ENCODE assay signal across 19 mouse cellular contexts in genomic region chr10:125288560-125288959, GRCm38 (mm10).
DNase-seq lines count a peak whose midpoint lies in the region; ATAC-seq and TF ChIP-seq lines count a peak whose summit lies in the region.
"Had no signal": no experiment of that assay in that cellular context is flagged by ENCODE, and none has a peak within 500 bp of the region (broad histone marks: within the 10 kb centered on the region; RNA-seq: fewer than 3 reads in every experiment).

No protein-coding gene starts in this region.

- ATAC-seq in forebrain, embryonic 11.5 days (replicated peaks; ENCODE audit: low FRiP score) = peak; percentile 68
- no peak for ATAC-seq in forebrain, postnatal 0 days
- peak; percentile 54; the same call in 1 of the 2 replicates for ATAC-seq in midbrain, embryonic 11.5 days (ENCODE audit: low FRiP score)
- ATAC-seq in midbrain, embryonic 14.5 days (ENCODE audit: low FRiP score, low TSS enrichment) = no peak

- no peak overlapping the region for H3K4me3 ChIP-seq in forebrain, embryonic 11.5 days (ENCODE audit: low read depth, low read length)
- no peak overlapping the region for H3K4me3 ChIP-seq in forebrain, postnatal 0 days (ENCODE audit: low read depth, low read length)
- H3K4me3 ChIP-seq in midbrain, embryonic 11.5 days (ENCODE audit: low read depth, low read length) = no peak overlapping the region
- no peak overlapping the region for H3K4me3 ChIP-seq in midbrain, embryonic 14.5 days (replicated peaks; ENCODE audit: low read depth, low read length)
- H3K4me3 ChIP-seq: embryonic facial prominence, embryonic 12.5 days; erythroblast, embryonic 14.5 days; heart, embryonic 10.5 days had no signal

- DNase-seq in forebrain, embryonic 11.5 days (ENCODE audit: low spot score) = no peak
- no peak for DNase-seq in forebrain, postnatal 0 days
- no peak for DNase-seq in midbrain, embryonic 11.5 days (ENCODE audit: low spot score, missing footprints)
- no peak for DNase-seq in midbrain, embryonic 14.5 days
- DNase-seq in brain, embryonic 14.5 days (ENCODE audit: low read depth) = peak; percentile 58
- peak; percentile 14 for DNase-seq in mesoderm, embryonic 11.5 days (ENCODE audit: low read depth, low spot score)
- DNase-seq in frontal cortex, postnatal 10 days (ENCODE audit: low spot score in 2 of 2) = no peak
- DNase-seq in gastrocnemius, adult 8-10 months (ENCODE audit: low spot score in 2 of 2) = no peak
- DNase-seq: adrenal gland, postnatal 14 days; kidney, adult 8-10 months; kidney, postnatal 14 days; lung, adult 18-20 months; lung, postnatal 14 days; thymus, adult 2 months had no signal

- H3K9ac ChIP-seq in forebrain, embryonic 11.5 days (ENCODE audit: low read length) = no peak overlapping the region
- no peak overlapping the region for H3K9ac ChIP-seq in forebrain, postnatal 0 days
- H3K9ac ChIP-seq in midbrain, embryonic 11.5 days (ENCODE audit: low read length) = no peak overlapping the region
- no peak overlapping the region for H3K9ac ChIP-seq in midbrain, embryonic 14.5 days (replicated peaks; ENCODE audit: low read length)
- H3K9ac ChIP-seq: embryonic facial prominence, embryonic 12.5 days had no signal

- H3K9me3 ChIP-seq in forebrain, embryonic 11.5 days (ENCODE audit: control insufficient read depth, low read length) = no peaks in the 10 kb centered on the region
- no peaks in the 10 kb centered on the region for H3K9me3 ChIP-seq in forebrain, postnatal 0 days (ENCODE audit: low read length)
- no peaks in the 10 kb centered on the region for H3K9me3 ChIP-seq in midbrain, embryonic 11.5 days (ENCODE audit: control insufficient read depth, low read length)
- no peaks in the 10 kb centered on the region for H3K9me3 ChIP-seq in midbrain, embryonic 14.5 days (ENCODE audit: control insufficient read depth, low read length)
- H3K9me3 ChIP-seq: embryonic facial prominence, embryonic 12.5 days; heart, embryonic 10.5 days had no signal

- H3K27ac ChIP-seq in forebrain, embryonic 11.5 days (ENCODE audit: low read depth, low read length) = no peak overlapping the region
- no peak overlapping the region for H3K27ac ChIP-seq in forebrain, postnatal 0 days (ENCODE audit: low read depth, low read length)
- no peak overlapping the region for H3K27ac ChIP-seq in midbrain, embryonic 11.5 days (ENCODE audit: low read depth, low read length)
- no peak overlapping the region for H3K27ac ChIP-seq in midbrain, embryonic 14.5 days (replicated peaks; ENCODE audit: low read depth, low read length)
- H3K27ac ChIP-seq: embryonic facial prominence, embryonic 12.5 days; heart, embryonic 10.5 days had no signal

- no peak overlapping the region for H3K4me2 ChIP-seq in forebrain, embryonic 11.5 days (ENCODE audit: low read depth, low read length, severe bottlenecking)
- H3K4me2 ChIP-seq in forebrain, postnatal 0 days (ENCODE audit: low read depth) = no peak overlapping the region
- no peak overlapping the region for H3K4me2 ChIP-seq in midbrain, embryonic 11.5 days
- H3K4me2 ChIP-seq in midbrain, embryonic 14.5 days (ENCODE audit: low read length) = no peak overlapping the region
- H3K4me2 ChIP-seq: embryonic facial prominence, embryonic 12.5 days; liver, embryonic 11.5 days had no signal

- TF ChIP-seq POLR2A in brain, embryonic 14.5 days (IDR thresholded peaks at IDR 0.05; ENCODE audit: borderline replicate concordance, extremely low read depth, insufficient read depth, insufficient read length, poor library complexity, severe bottlenecking) = no peak

- H3K36me3 ChIP-seq in forebrain, embryonic 11.5 days (ENCODE audit: control insufficient read depth, insufficient read depth, low read length) = no peaks in the 10 kb centered on the region
- no peaks in the 10 kb centered on the region for H3K36me3 ChIP-seq in forebrain, postnatal 0 days (ENCODE audit: insufficient read depth)
- H3K36me3 ChIP-seq in midbrain, embryonic 11.5 days (ENCODE audit: control insufficient read depth, insufficient read depth, low read length) = no peaks in the 10 kb centered on the region
- H3K36me3 ChIP-seq in midbrain, embryonic 14.5 days (ENCODE audit: control insufficient read depth, insufficient read depth, low read length) = no peaks in the 10 kb centered on the region
- H3K36me3 ChIP-seq: embryonic facial prominence, embryonic 12.5 days; G1E; heart, embryonic 10.5 days had no signal

- 82% methylated on average over 6 of the region's 6 CpGs for WGBS in forebrain, embryonic 11.5 days
- 64% methylated on average over 6 of the region's 6 CpGs for WGBS in forebrain, postnatal 0 days
- 89% methylated on average over 6 of the region's 6 CpGs for WGBS in midbrain, embryonic 11.5 days
- WGBS in midbrain, embryonic 14.5 days = 79% methylated on average over 6 of the region's 6 CpGs

- H3K27me3 ChIP-seq in forebrain, embryonic 11.5 days (ENCODE audit: control insufficient read depth, insufficient read depth, low read length) = no peaks in the 10 kb centered on the region
- no peaks in the 10 kb centered on the region for H3K27me3 ChIP-seq in forebrain, postnatal 0 days (ENCODE audit: insufficient read depth, low read length)
- no peaks in the 10 kb centered on the region for H3K27me3 ChIP-seq in midbrain, embryonic 11.5 days (ENCODE audit: control insufficient read depth, insufficient read depth, low read length)
- H3K27me3 ChIP-seq in midbrain, embryonic 14.5 days (ENCODE audit: control insufficient read depth, insufficient read depth, low read length) = no peaks in the 10 kb centered on the region
- H3K27me3 ChIP-seq: embryonic facial prominence, embryonic 12.5 days had no signal

- TF ChIP-seq CTCF in forebrain, postnatal 0 days (IDR thresholded peaks at IDR 0.05; ENCODE audit: low read depth) = no peak
- TF ChIP-seq CTCF in brain, embryonic 14.5 days (IDR thresholded peaks at IDR 0.05; ENCODE audit: borderline replicate concordance, extremely low read depth, insufficient read depth, insufficient read length) = no peak

- H3K4me1 ChIP-seq in forebrain, embryonic 11.5 days (replicated peaks; ENCODE audit: control insufficient read depth, insufficient read depth, low read length) = no peaks in the 10 kb centered on the region
- H3K4me1 ChIP-seq in forebrain, postnatal 0 days (ENCODE audit: insufficient read depth) = no peaks in the 10 kb centered on the region
- H3K4me1 ChIP-seq in midbrain, embryonic 11.5 days (ENCODE audit: control insufficient read depth, insufficient read depth, low read length) = no peaks in the 10 kb centered on the region
- no peaks in the 10 kb centered on the region for H3K4me1 ChIP-seq in midbrain, embryonic 14.5 days (ENCODE audit: control insufficient read depth, insufficient read depth, low read length)
- H3K4me1 ChIP-seq: embryonic facial prominence, embryonic 12.5 days; heart, embryonic 10.5 days had no signal

Comparison
In these comparisons a context has a peak if more than half of its experiments do, and no peak if none do; other contexts are left out.
1. ATAC-seq: peak in forebrain, embryonic 11.5 days (single experiment) and midbrain, embryonic 11.5 days (single experiment); none in forebrain, postnatal 0 days (single experiment) and midbrain, embryonic 14.5 days (single experiment).
2. DNase-seq: peak in brain, embryonic 14.5 days (single experiment) and mesoderm, embryonic 11.5 days (single experiment); none in forebrain, embryonic 11.5 days (single experiment), forebrain, postnatal 0 days (single experiment), midbrain, embryonic 11.5 days (single experiment), midbrain, embryonic 14.5 days (single experiment), frontal cortex, postnatal 10 days (0 of 2) and gastrocnemius, adult 8-10 months (0 of 2).